Mouse (Mus musculus): Measurements from ENCODE around the gene Fam221a. TPM values are rescaled to one million over a fixed set of nuclear protein-coding genes. Genes with fewer than 3 reads are reported as not detected.

The Fam221a gene
- polyA plus RNA-seq (2021) = 2.3 TPM

GRCm38 (mm10) chr6:49367159-49368054 is at the start of gene Fam221a:
Gene Fam221a (plus strand): TSS chr6:49367739.
- ATAC-seq (peak; percentile 90), DNase-seq (ENCODE audit: low read depth, low spot score) (peak; percentile 19)
- no peaks in the 10 kb centered on the region for H3K27me3 ChIP-seq
- ChIA-PET POLR2A (interaction anchor here (1.2 kb wide), 1 partner anchor 44 kb away, joined by 4 read pairs; no protein-coding TSS in a partner anchor), CTCF (interaction anchor here (1.1 kb wide), 1 partner anchor 98 kb away, joined by 3 read pairs; no protein-coding TSS in a partner anchor)
- in situ Hi-C loops (cut with MboI; ENCODE audit: low pct_unique_long_range_greater_than_20kb) = no loop called here
- no peak for TF ChIP-seq CTCF (IDR thresholded peaks at IDR 0.05)

- DNase-seq (ENCODE audit: low read depth, low spot score) (peak; percentile 94), ATAC-seq (peak; percentile 93)
- no peaks in the 10 kb centered on the region for H3K27me3 ChIP-seq
- POLR2A ChIA-PET = interaction anchor here (0.7 kb wide), 1 partner anchor 199 kb away, joined by 3 read pairs; no protein-coding TSS in a partner anchor
- in situ Hi-C loops (cut with MboI; ENCODE audit: low pct_unique_long_range_greater_than_20kb) = no loop called here
- CTCF ChIA-PET = interaction anchor here (0.8 to 2.5 kb wide), 11 partner anchors 9 to 77 kb away, joined by 3 to 11 read pairs (median 4); no protein-coding TSS in a partner anchor
- peak; percentile 90 for TF ChIP-seq CTCF (IDR thresholded peaks at IDR 0.05)
Measured at GRCm38 (mm10) chr6:49318966-49319594, 48.5 kb upstream of the Fam221a start, which contains the start of gene Ccdc126. Gene Ccdc126 (plus strand): TSS chr6:49319274.

GRCm38 (mm10) chr6:49319595-49320315 is 47.8 kb upstream of the Fam221a start:
- DNase-seq (ENCODE audit: low read depth, low spot score) = no peak
- POLR2A ChIA-PET = no interaction called here
- H3K27me3 ChIP-seq = no peaks in the 10 kb centered on the region
- TF ChIP-seq CTCF (IDR thresholded peaks at IDR 0.05) = no peak
- ATAC-seq = no peak
- CTCF ChIA-PET = interaction anchor here (0.8 to 2.5 kb wide), 9 partner anchors 10 to 77 kb away, joined by 3 to 11 read pairs (median 4); no protein-coding TSS in a partner anchor
- in situ Hi-C loops (cut with MboI; ENCODE audit: low pct_unique_long_range_greater_than_20kb) = loop anchor here (5.0 kb wide), 1 partner anchor 52 kb away; no protein-coding TSS in a partner anchor

- TF ChIP-seq CTCF (IDR thresholded peaks at IDR 0.05) = no peak
- ATAC-seq (no peak), DNase-seq (ENCODE audit: low read depth, low spot score) (no peak)
- no peaks in the 10 kb centered on the region for H3K27me3 ChIP-seq
- in situ Hi-C loops (cut with MboI; ENCODE audit: low pct_unique_long_range_greater_than_20kb) = loop anchor here (5.0 kb wide), 1 partner anchor 54 kb away; no protein-coding TSS in a partner anchor
- CTCF ChIA-PET = interaction anchor here (1.2 to 2.5 kb wide), 3 partner anchors 31 to 54 kb away, joined by 3 to 9 read pairs (median 4); no protein-coding TSS in a partner anchor
- POLR2A ChIA-PET = interaction anchor here (0.6 kb wide), 1 partner anchor 180 kb away, joined by 3 read pairs; no protein-coding TSS in a partner anchor
Measured at GRCm38 (mm10) chr6:49321341-49321740, 46.2 kb upstream of the Fam221a start.

- ATAC-seq = no peak
- in situ Hi-C loops (cut with MboI; ENCODE audit: low pct_unique_long_range_greater_than_20kb) = loop anchor here (5.0 kb wide), 1 partner anchor 55 kb away; no protein-coding TSS in a partner anchor
- POLR2A ChIA-PET = no interaction called here
- no peak for DNase-seq (ENCODE audit: low read depth, low spot score)
- CTCF ChIA-PET = no interaction called here
- TF ChIP-seq CTCF (IDR thresholded peaks at IDR 0.05) = no peak
- no peaks in the 10 kb centered on the region for H3K27me3 ChIP-seq
Measured at GRCm38 (mm10) chr6:49322056-49322455, 45.5 kb upstream of the Fam221a start.

DNA sequence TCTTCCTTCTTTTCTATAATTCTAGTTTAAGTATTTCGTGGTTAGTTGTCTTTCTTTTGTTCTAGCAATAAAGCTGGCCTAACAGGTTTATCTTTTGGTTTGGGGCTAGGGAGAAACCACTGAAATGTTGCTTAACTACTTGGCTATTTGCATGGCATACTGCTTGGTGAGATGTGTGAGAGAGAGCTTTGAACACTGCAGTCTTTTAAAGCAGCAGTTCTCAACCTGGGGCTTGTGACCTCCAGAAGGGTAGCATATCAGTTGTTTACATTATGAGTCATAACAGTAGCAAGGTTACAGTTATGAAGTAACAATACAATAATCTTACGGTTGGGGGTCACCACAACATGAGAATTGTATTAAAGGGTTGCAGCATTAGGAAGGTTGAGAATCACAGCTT is 44.6 kb upstream of the Fam221a start:
- no peak for TF ChIP-seq CTCF (IDR thresholded peaks at IDR 0.05)
- CTCF ChIA-PET = interaction anchor here (1.7 kb wide), 1 partner anchor 9 kb away, joined by 3 read pairs; no protein-coding TSS in a partner anchor
- ATAC-seq (no peak), DNase-seq (ENCODE audit: low read depth, low spot score) (no peak)
- POLR2A ChIA-PET = interaction anchor here (1.4 kb wide), 1 partner anchor 44 kb away, joined by 4 read pairs; the partner anchor contains the start of gene Fam221a
- H3K27me3 ChIP-seq = no peaks in the 10 kb centered on the region
- in situ Hi-C loops (cut with MboI; ENCODE audit: low pct_unique_long_range_greater_than_20kb) = loop anchor here (5.0 kb wide), 1 partner anchor 56 kb away; no protein-coding TSS in a partner anchor

- ATAC-seq (no peak), DNase-seq (ENCODE audit: low read depth, low spot score) (no peak)
- H3K27me3 ChIP-seq = no peaks in the 10 kb centered on the region
- no peak for TF ChIP-seq CTCF (IDR thresholded peaks at IDR 0.05)
- in situ Hi-C loops (cut with MboI; ENCODE audit: low pct_unique_long_range_greater_than_20kb) = loop anchor here (5.0 kb wide), 1 partner anchor 57 kb away; no protein-coding TSS in a partner anchor
- CTCF ChIA-PET = interaction anchor here (0.8 kb wide), 1 partner anchor 40 kb away, joined by 3 read pairs; no protein-coding TSS in a partner anchor
- POLR2A ChIA-PET = no interaction called here
Measured at GRCm38 (mm10) chr6:49324528-49324927, 43.0 kb upstream of the Fam221a start.

GRCm38 (mm10) chr6:49325294-49325693 is 42.2 kb upstream of the Fam221a start:
- in situ Hi-C loops (cut with MboI; ENCODE audit: low pct_unique_long_range_greater_than_20kb) = no loop called here
- no peak for DNase-seq (ENCODE audit: low read depth, low spot score)
- no peak for ATAC-seq
- POLR2A ChIA-PET = no interaction called here
- TF ChIP-seq CTCF (IDR thresholded peaks at IDR 0.05) = no peak
- H3K27me3 ChIP-seq = no peaks in the 10 kb centered on the region
- CTCF ChIA-PET = no interaction called here

GRCm38 (mm10) chr6:49326846-49327245 is 40.7 kb upstream of the Fam221a start:
- ChIA-PET POLR2A (no interaction called here), CTCF (no interaction called here)
- DNase-seq (ENCODE audit: low read depth, low spot score) = no peak
- no peak for TF ChIP-seq CTCF (IDR thresholded peaks at IDR 0.05)
- no peak for ATAC-seq
- no peaks in the 10 kb centered on the region for H3K27me3 ChIP-seq
- in situ Hi-C loops (cut with MboI; ENCODE audit: low pct_unique_long_range_greater_than_20kb) = no loop called here

All from Patski (cell line).